In the genomic region with DNA sequence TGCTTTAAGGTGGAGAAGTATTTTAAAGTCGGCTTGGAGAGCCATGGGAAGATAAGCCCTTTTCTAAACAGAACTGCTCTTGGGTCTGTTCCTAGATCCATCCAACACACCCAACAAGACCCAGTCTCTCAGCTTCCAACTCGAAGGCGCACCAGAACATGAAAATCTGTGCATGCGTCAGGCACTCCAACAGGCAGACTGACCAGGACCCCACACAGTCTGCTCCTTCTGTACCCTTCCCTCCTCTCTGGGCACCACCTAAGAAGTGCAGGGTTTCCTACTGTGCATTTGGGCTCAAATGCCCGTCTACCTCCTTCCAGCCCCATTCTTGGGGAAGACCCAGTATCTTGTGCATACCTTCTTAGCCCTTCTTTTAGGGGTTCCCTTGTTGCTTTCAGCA, we compare ENCODE assay signal across 9 mouse cellular contexts. TPM values are rescaled to one million over a fixed set of nuclear protein-coding genes. Genes with fewer than 3 reads are reported as not detected.
DNase-seq lines count a peak whose midpoint lies in the region; ATAC-seq lines count a peak whose summit lies in the region.
"Had no signal": no experiment of that assay in that cellular context is flagged by ENCODE, and none has a peak within 500 bp of the region (broad histone marks: within the 10 kb centered on the region; RNA-seq: fewer than 3 reads in every experiment).

No protein-coding gene starts in this region.

- intact Hi-C loops in left cerebral cortex, postnatal 36 days (cut with DNase I) = no loop called here

- H3K27ac ChIP-seq in heart, embryonic 15.5 days = peak overlapping the region; percentile 44; the same call in 1 of the 2 replicates
- peak overlapping the region; percentile 86 for H3K27ac ChIP-seq in hindbrain, embryonic 10.5 days
- peak overlapping the region; percentile 99 for H3K27ac ChIP-seq in midbrain, embryonic 12.5 days (replicated peaks)

- no peaks in the 10 kb centered on the region for H3K9me3 ChIP-seq in heart, embryonic 15.5 days (replicated peaks)
- no peaks in the 10 kb centered on the region for H3K9me3 ChIP-seq in hindbrain, embryonic 10.5 days
- H3K9me3 ChIP-seq in midbrain, embryonic 12.5 days = no peaks in the 10 kb centered on the region

- ATAC-seq in heart, embryonic 15.5 days (replicated peaks; ENCODE audit: insufficient number of reproducible peaks, insufficient read depth, low FRiP score, low read depth) = no peak
- ATAC-seq in midbrain, embryonic 12.5 days (ENCODE audit: low FRiP score, low read depth) = no peak
- ATAC-seq: Patski had no signal

- H3K4me1 ChIP-seq in heart, embryonic 15.5 days (replicated peaks) = peaks cover 74% of the 10 kb centered on the region
- H3K4me1 ChIP-seq in hindbrain, embryonic 10.5 days (replicated peaks) = peaks cover 93% of the 10 kb centered on the region
- peaks cover 84% of the 10 kb centered on the region for H3K4me1 ChIP-seq in midbrain, embryonic 12.5 days

- peak overlapping the region; percentile 66 for H3K9ac ChIP-seq in heart, embryonic 15.5 days
- H3K9ac ChIP-seq in midbrain, embryonic 12.5 days (replicated peaks) = peak overlapping the region; percentile 69

- 49% methylated on average over 5 of the region's 5 CpGs for WGBS in heart, embryonic 15.5 days
- WGBS in hindbrain, embryonic 10.5 days = 32% methylated on average over 5 of the region's 5 CpGs
- WGBS in midbrain, embryonic 12.5 days = 22% methylated on average over 5 of the region's 5 CpGs

- peaks cover 20% of the 10 kb centered on the region for H3K36me3 ChIP-seq in heart, embryonic 15.5 days
- H3K36me3 ChIP-seq in hindbrain, embryonic 10.5 days = peaks cover 47% of the 10 kb centered on the region
- peaks cover 32% of the 10 kb centered on the region for H3K36me3 ChIP-seq in midbrain, embryonic 12.5 days

- DNase-seq in heart, adult 18-20 months = no peak
- peak; percentile 60 for DNase-seq in brain, adult 2 months (ENCODE audit: low read depth, low spot score)
- no peak for DNase-seq in hindbrain, embryonic 10.5 days (ENCODE audit: low spot score)
- no peak for DNase-seq in natural killer cell, adult 2 months (ENCODE audit: low spot score in 2 of 2)
- no peak for DNase-seq in left cerebral cortex, postnatal 36 days (ENCODE audit: low spot score in 2 of 2)
- no peak for DNase-seq in ovary, postnatal 10 days (ENCODE audit: low spot score)

- H3K27me3 ChIP-seq in heart, embryonic 15.5 days = no peaks in the 10 kb centered on the region
- H3K27me3 ChIP-seq in hindbrain, embryonic 10.5 days (ENCODE audit: insufficient read depth, poor library complexity, severe bottlenecking) = no peaks in the 10 kb centered on the region
- no peaks in the 10 kb centered on the region for H3K27me3 ChIP-seq in midbrain, embryonic 12.5 days
- H3K27me3 ChIP-seq: Patski had no signal

- H3K4me2 ChIP-seq in heart, embryonic 15.5 days = peak overlapping the region; percentile 82
- H3K4me2 ChIP-seq in midbrain, embryonic 12.5 days (replicated peaks) = peak overlapping the region; percentile 98

- H3K4me3 ChIP-seq in heart, embryonic 15.5 days = peak overlapping the region; percentile 53
- H3K4me3 ChIP-seq in hindbrain, embryonic 10.5 days = peak overlapping the region; percentile 90
- peak overlapping the region; percentile 47 for H3K4me3 ChIP-seq in midbrain, embryonic 12.5 days

RNA-seq across cellular contexts. Expression of gene Gm42742, which starts 0.4 kb away (rescaled TPM):
- polyA plus RNA-seq in heart, embryonic 15.5 days (2015; fragmentation: Nextera tagmentation; extraction: Ambion mirVana) = 15.7 and 16.6 TPM in 2 replicates
- total RNA-seq in heart, adult 18-20 months (2021) = 10 to 100 TPM; 24.6 to 27.3 TPM
- 17.6 and 75.1 TPM in 2 replicates for polyA plus RNA-seq in hindbrain, embryonic 10.5 days (2016; fragmentation: Nextera tagmentation; extraction: Ambion mirVana)
- polyA plus RNA-seq in midbrain, embryonic 12.5 days (2016; fragmentation: Nextera tagmentation; extraction: Ambion mirVana) = 56.8 and 66.8 TPM in 2 replicates
- total RNA-seq in left cerebral cortex, postnatal 36 days (2021) = 10 to 100 TPM; 36.5 to 50.3 TPM

RNA-seq across cellular contexts. Expression of gene Prrt2, which starts 0.5 kb away (rescaled TPM):
- polyA plus RNA-seq in heart, embryonic 15.5 days (2015; fragmentation: Nextera tagmentation; extraction: Ambion mirVana) = 1.9 and 4.1 TPM in 2 replicates
- total RNA-seq in heart, adult 18-20 months (2021) = under 1 TPM in 1 of 2 experiments, not detected in 1; 0.80 TPM
- 3.3 and 4.4 TPM in 2 replicates for polyA plus RNA-seq in hindbrain, embryonic 10.5 days (2016; fragmentation: Nextera tagmentation; extraction: Ambion mirVana)
- polyA plus RNA-seq in midbrain, embryonic 12.5 days (2016; fragmentation: Nextera tagmentation; extraction: Ambion mirVana) = 4.3 and 5.5 TPM in 2 replicates
- total RNA-seq in left cerebral cortex, postnatal 36 days (2021) = 100 to 1,000 TPM; 213 to 222 TPM

RNA-seq across cellular contexts. Expression of gene Pagr1a, which starts 3.3 kb away (rescaled TPM):
- polyA plus RNA-seq in heart, embryonic 15.5 days (2015; fragmentation: Nextera tagmentation; extraction: Ambion mirVana) = 59.7 and 73.1 TPM in 2 replicates
- total RNA-seq in heart, adult 18-20 months (2021) = 10 to 100 TPM in 1 of 2 experiments, 1 to 10 TPM in 1; 8.3 to 10.7 TPM
- polyA plus RNA-seq in hindbrain, embryonic 10.5 days (2016; fragmentation: Nextera tagmentation; extraction: Ambion mirVana) = 84.3 and 130 TPM in 2 replicates
- polyA plus RNA-seq in midbrain, embryonic 12.5 days (2016; fragmentation: Nextera tagmentation; extraction: Ambion mirVana) = 53.1 and 65.0 TPM in 2 replicates
- 10 to 100 TPM; 25.4 to 28.8 TPM for total RNA-seq in left cerebral cortex, postnatal 36 days (2021)

RNA-seq across cellular contexts. Expression of gene Pagr1b, which starts 4.2 kb away (rescaled TPM):
- 0.74 TPM in 1 of 2 replicates, not detected in the other for polyA plus RNA-seq in heart, embryonic 15.5 days (2015; fragmentation: Nextera tagmentation; extraction: Ambion mirVana)
- total RNA-seq in heart, adult 18-20 months (2021) = not detected
- polyA plus RNA-seq in hindbrain, embryonic 10.5 days (2016; fragmentation: Nextera tagmentation; extraction: Ambion mirVana) = 0.25 and 0.55 TPM in 2 replicates
- 0.32 and 0.39 TPM in 2 replicates for polyA plus RNA-seq in midbrain, embryonic 12.5 days (2016; fragmentation: Nextera tagmentation; extraction: Ambion mirVana)
- under 1 TPM in 1 of 2 experiments, not detected in 1; 0.99 TPM for total RNA-seq in left cerebral cortex, postnatal 36 days (2021)

RNA-seq across cellular contexts. Expression of gene Mvp, which starts 6.1 kb away (rescaled TPM):
- polyA plus RNA-seq in heart, embryonic 15.5 days (2015; fragmentation: Nextera tagmentation; extraction: Ambion mirVana) = 14.5 and 18.1 TPM in 2 replicates
- total RNA-seq in heart, adult 18-20 months (2021) = 10 to 100 TPM; 59.9 to 68.7 TPM
- polyA plus RNA-seq in hindbrain, embryonic 10.5 days (2016; fragmentation: Nextera tagmentation; extraction: Ambion mirVana) = 5.0 and 6.1 TPM in 2 replicates
- polyA plus RNA-seq in midbrain, embryonic 12.5 days (2016; fragmentation: Nextera tagmentation; extraction: Ambion mirVana) = 5.0 and 5.8 TPM in 2 replicates
- total RNA-seq in left cerebral cortex, postnatal 36 days (2021) = 1 to 10 TPM; 6.8 to 8.6 TPM

Comparison
In these comparisons a context has a peak if more than half of its experiments do, and no peak if none do; other contexts are left out.
1. H3K27ac ChIP-seq: peak in every context shown above with its lines; median percentile 99 in midbrain, embryonic 12.5 days; 86 in hindbrain, embryonic 10.5 days; 44 in heart, embryonic 15.5 days.